Mouse (Mus musculus) testis, postnatal 14 days (tissue): ENCODE measurements around the gene Spag16.

Experiments
- DNase-seq: peaks from one replicate; pipeline ENCODE4 v3.0.0; 2021; ENCODE audit warnings: low spot score

Gene Spag16

GRCm38 (mm10) chr1:70082208-70082878 lies 255.6 kb downstream of the Spag16 start:
- no peak for DNase-seq

GRCm38 (mm10) chr1:70104683-70105082 lies 277.9 kb downstream of the Spag16 start:
- DNase-seq = no peak

GRCm38 (mm10) chr1:70116212-70116982 lies 289.6 kb downstream of the Spag16 start:
- no peak for DNase-seq

- no peak for DNase-seq
Observed at GRCm38 (mm10) chr1:70128035-70128434, 301.3 kb downstream of the Spag16 start.

- no peak for DNase-seq
Observed at GRCm38 (mm10) chr1:70135547-70135946, 308.8 kb downstream of the Spag16 start.

GRCm38 (mm10) chr1:70165343-70166158 lies 338.8 kb downstream of the Spag16 start:
- no peak for DNase-seq

- DNase-seq = no peak
Observed at GRCm38 (mm10) chr1:70180123-70180741, 353.5 kb downstream of the Spag16 start.

GRCm38 (mm10) chr1:70264815-70265214 lies 438.0 kb downstream of the Spag16 start:
- DNase-seq = no peak

GRCm38 (mm10) chr1:70265920-70266505 lies 439.2 kb downstream of the Spag16 start:
- no peak for DNase-seq

- no peak for DNase-seq
Observed at GRCm38 (mm10) chr1:70270139-70270538, 443.4 kb downstream of the Spag16 start.

GRCm38 (mm10) chr1:70272753-70273152 lies 446.0 kb downstream of the Spag16 start:
- no peak for DNase-seq

- DNase-seq = no peak
Observed at GRCm38 (mm10) chr1:70279296-70279695, 452.5 kb downstream of the Spag16 start.

- DNase-seq = no peak
Observed at GRCm38 (mm10) chr1:70283388-70283787, 456.6 kb downstream of the Spag16 start.

GRCm38 (mm10) chr1:70284140-70284539 lies 457.4 kb downstream of the Spag16 start:
- DNase-seq = no peak

- DNase-seq = no peak
Observed at GRCm38 (mm10) chr1:70316128-70316765, 489.5 kb downstream of the Spag16 start.

- no peak for DNase-seq
Observed at GRCm38 (mm10) chr1:70320951-70321350, 494.2 kb downstream of the Spag16 start.

- DNase-seq = no peak
Observed at GRCm38 (mm10) chr1:70346179-70346578, 519.4 kb downstream of the Spag16 start.

- no peak for DNase-seq
Observed at GRCm38 (mm10) chr1:70351371-70351770, 524.6 kb downstream of the Spag16 start.

GRCm38 (mm10) chr1:70354014-70354413 lies 527.2 kb downstream of the Spag16 start:
- no peak for DNase-seq

GRCm38 (mm10) chr1:70371721-70372120 lies 545.0 kb downstream of the Spag16 start:
- no peak for DNase-seq

GRCm38 (mm10) chr1:70380096-70380495 lies 553.3 kb downstream of the Spag16 start:
- no peak for DNase-seq
